Mouse (Mus musculus) heart, adult 2 months (tissue): ENCODE data around the gene Olfr56.
"Not testable (repeated sequence)": the region's sequence is repeated elsewhere in the genome, so short reads cannot be mapped to it uniquely, and the experiment has no call there.

Source experiments
- CTCF ChIP-seq: fragments of 200-600 bp; IDR thresholded peaks from 2 replicates; pipeline ENCODE4 v1.8.1; 2022; ENCODE audit warnings: antibody characterized with exemption, mild to moderate bottlenecking, moderate library complexity
- EP300 ChIP-seq: fragments of 200-500 bp; IDR thresholded peaks from 2 replicates; pipeline ENCODE4 v1.6.1; 2011; ENCODE audit warnings: low read depth, low read length, control low read depth; ENCODE audit not compliant: insufficient read depth

- not testable (repeated sequence) for TF ChIP-seq CTCF, EP300
Measured at GRCm38 (mm10) chr11:48989981-48990380, 11.3 kb downstream of the Olfr56 start.
